Mouse (Mus musculus) liver, embryonic 14.5 days (tissue): ENCODE measurements at regions not wholly inside any gene's neighbourhood (a gene's known extent, or its start where the extent isn't known, plus 50 kb on each side); places are given as distances from the start of the nearest gene placed in this dataset.

ENCODE experiments used
- ATAC-seq: fragments of 200-750 bp; cut with Nextera tagmentation; 2 replicates; pipeline ENCODE4 v1.8.0; 2017; ENCODE audit warnings: moderate number of reproducible peaks, mild to moderate bottlenecking, moderate library complexity; ENCODE audit not compliant: insufficient read depth
- DNase-seq, 3 experiments: peaks; one replicate each; pipeline ENCODE4 v3.0.0-alpha.2; 2012 to 2013; ENCODE audit warnings: low read depth in 3 of 3, low spot score in 3 of 3
- H3K27ac ChIP-seq: fragments of 300-500 bp; sonication (generic); 2 replicates; pipeline ENCODE4 v1.5.1; 2014; ENCODE audit warnings: moderate library complexity, mild to moderate bottlenecking, control low read depth, inconsistent platforms
- H3K27me3 ChIP-seq: fragments of 300-500 bp; sonication (generic); 2 replicates; pipeline ENCODE4 v1.6.1; 2014; ENCODE audit warnings: mild to moderate bottlenecking, low read length, moderate library complexity; ENCODE audit not compliant: control insufficient read depth, insufficient read depth
- H3K36me3 ChIP-seq: fragments of 300-500 bp; sonication (generic); replicated peaks from 2 replicates; pipeline ENCODE4 v1.6.1; 2014; ENCODE audit warnings: low read depth; ENCODE audit not compliant: control insufficient read depth, insufficient read depth
- H3K4me1 ChIP-seq, 2 experiments: fragments of 200-500 bp in 1 of 2; fragments of 300-500 bp in 1 of 2; sonication (generic) in 1 of 2; replicated peaks; 2 replicates each; pipeline ENCODE4 v1.6.1; 2012 to 2014; ENCODE audit warnings: antibody characterized with exemption in 1 of 2, inconsistent platforms in 1 of 2, low read length in 1 of 2; ENCODE audit not compliant: control insufficient read depth in 2 of 2, insufficient read depth in 2 of 2
- H3K4me2 ChIP-seq: fragments of 300-500 bp; sonication (generic); 2 replicates; pipeline ENCODE4 v1.6.1; 2014; ENCODE audit warnings: low read depth, mild to moderate bottlenecking, control low read depth, moderate library complexity
- H3K4me3 ChIP-seq, 2 experiments: fragments of 200-500 bp in 1 of 2; fragments of 300-500 bp in 1 of 2; sonication (generic) in 1 of 2; 2 replicates each; pipeline ENCODE4 v1.5.1; 2012 to 2014; ENCODE audit warnings: low read depth in 2 of 2, low read length in 2 of 2, mild to moderate bottlenecking in 2 of 2, control low read depth in 1 of 2, inconsistent platforms in 1 of 2, moderate library complexity in 1 of 2; ENCODE audit not compliant: insufficient read depth in 1 of 2
- H3K9ac ChIP-seq: fragments of 300-500 bp; sonication (generic); replicated peaks from 2 replicates; pipeline ENCODE4 v1.6.1; 2014; ENCODE audit warnings: mild to moderate bottlenecking, control low read depth, moderate library complexity
- H3K9me3 ChIP-seq: fragments of 300-500 bp; sonication (generic); 2 replicates; pipeline ENCODE4 v1.6.1; 2016; ENCODE audit warnings: low read length, mixed read lengths; ENCODE audit not compliant: control insufficient read depth
- CTCF ChIP-seq: IDR thresholded peaks from 2 replicates; pipeline ENCODE4 v1.5.1; 2016; ENCODE audit warnings: antibody characterized with exemption, low read depth, control low read depth
- EP300 ChIP-seq: IDR thresholded peaks from 2 replicates; pipeline ENCODE4 v1.6.1; 2016; ENCODE audit warnings: antibody characterized with exemption, low read depth
- WGBS: fragments of 180-500 bp; shearing (Covaris S2); extraction: QIAGEN DNeasy Blood & Tissue Kit; methylation state at CpG from one replicate; pipeline ENCODE4 v1.1.7; 2014; ENCODE audit not compliant: insufficient replicate concordance; 5-methylcytosine and 5-hydroxymethylcytosine counted together

DNA sequence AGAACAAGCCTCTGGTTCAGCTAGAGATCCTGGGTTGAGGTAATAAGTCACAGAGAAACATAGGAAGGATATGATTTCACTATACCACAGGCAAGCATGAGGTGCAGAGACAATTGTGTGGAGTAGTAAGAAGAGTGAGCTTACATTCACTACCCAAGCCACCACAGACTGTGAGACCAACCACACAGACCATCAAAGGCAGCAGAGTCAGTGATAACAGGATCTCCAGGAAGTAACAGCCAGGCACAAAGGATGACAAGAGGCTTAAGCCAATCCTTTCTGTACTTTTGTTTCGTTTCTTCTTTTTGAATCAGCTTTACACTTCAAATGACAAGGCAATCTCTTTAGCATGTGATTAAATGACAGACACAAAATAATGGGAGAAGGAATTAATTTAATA is 368.9 kb upstream of the Gpc5 start:
- 9% methylated on average over 1 of the region's 1 CpGs for WGBS

DNA sequence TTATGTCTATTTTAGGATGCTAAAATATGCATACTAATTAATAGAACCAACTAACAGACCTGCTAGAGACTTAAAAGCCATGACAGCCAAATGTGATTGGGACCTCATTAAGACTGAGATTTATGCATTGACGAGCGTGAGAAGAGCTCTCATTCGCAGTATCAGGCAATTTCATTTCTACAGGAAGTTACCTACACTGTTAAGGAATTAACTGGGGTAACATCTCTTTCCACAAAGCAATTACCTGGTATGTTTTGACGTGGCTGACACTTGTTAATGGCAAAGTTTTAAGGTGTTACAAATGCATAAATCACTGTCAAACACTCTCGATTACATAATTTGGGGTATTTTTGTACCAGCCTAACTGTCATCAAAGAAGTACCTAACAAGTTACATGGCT is 324.7 kb upstream of the Gpc5 start:
- DNase-seq (no peak), ATAC-seq (no peak)
- WGBS, result 56% methylated on average over 5 of the region's 5 CpGs
- Histone ChIP-seq H3K36me3 (no peaks in the 10 kb centered on the region), H3K9me3 (no peaks in the 10 kb centered on the region), H3K27me3 (no peaks in the 10 kb centered on the region), H3K9ac (no peak overlapping the region), H3K4me1 (no peaks in the 10 kb centered on the region), H3K4me2 (no peak overlapping the region), H3K27ac (no peak overlapping the region), H3K4me3 (no peak overlapping the region)
- TF ChIP-seq EP300, result no peak
- no peak for TF ChIP-seq CTCF

More for the DNA sequence above, 368.9 kb upstream of the Gpc5 start:
- ATAC-seq (no peak), DNase-seq (no peak)
- H3K4me2 ChIP-seq, result no peak overlapping the region
- H3K9ac ChIP-seq, result no peak overlapping the region
- TF ChIP-seq CTCF (no peak), EP300 (no peak)
- no peaks in the 10 kb centered on the region for H3K9me3 ChIP-seq
- H3K4me3 ChIP-seq, result no peak overlapping the region
- no peaks in the 10 kb centered on the region for H3K36me3 ChIP-seq
- no peak overlapping the region for H3K27ac ChIP-seq
- H3K4me1 ChIP-seq, result no peaks in the 10 kb centered on the region
- no peaks in the 10 kb centered on the region for H3K27me3 ChIP-seq

DNA sequence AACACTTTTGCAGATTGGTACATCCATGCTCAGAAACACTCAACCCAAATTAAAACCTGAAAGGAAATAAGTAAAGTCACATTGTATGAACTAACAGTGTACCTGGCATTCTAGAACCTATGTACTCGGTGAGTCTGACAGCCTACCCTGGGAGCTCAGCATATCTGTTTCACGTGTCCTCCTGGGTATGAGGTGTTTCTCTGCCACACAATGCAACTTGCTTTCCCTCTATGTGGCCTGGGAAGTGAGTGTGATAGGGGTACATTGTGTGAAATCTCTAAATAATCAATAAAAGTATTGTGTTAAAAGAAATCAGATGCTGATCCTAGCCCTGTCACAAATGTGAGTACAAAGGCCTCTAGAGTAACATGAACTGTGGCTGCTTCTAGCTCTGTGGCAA is 315.3 kb upstream of the Gpc5 start:
- Histone ChIP-seq H3K36me3 (no peaks in the 10 kb centered on the region), H3K9me3 (no peaks in the 10 kb centered on the region), H3K9ac (no peak overlapping the region), H3K4me3 (no peak overlapping the region), H3K4me1 (no peaks in the 10 kb centered on the region), H3K4me2 (no peak overlapping the region), H3K27ac (no peak overlapping the region), H3K27me3 (no peaks in the 10 kb centered on the region)
- no peak for TF ChIP-seq EP300
- no peak for TF ChIP-seq CTCF
- WGBS, result 50% methylated on average over 2 of the region's 2 CpGs
- ATAC-seq, result no peak
- DNase-seq, result no peak

DNA sequence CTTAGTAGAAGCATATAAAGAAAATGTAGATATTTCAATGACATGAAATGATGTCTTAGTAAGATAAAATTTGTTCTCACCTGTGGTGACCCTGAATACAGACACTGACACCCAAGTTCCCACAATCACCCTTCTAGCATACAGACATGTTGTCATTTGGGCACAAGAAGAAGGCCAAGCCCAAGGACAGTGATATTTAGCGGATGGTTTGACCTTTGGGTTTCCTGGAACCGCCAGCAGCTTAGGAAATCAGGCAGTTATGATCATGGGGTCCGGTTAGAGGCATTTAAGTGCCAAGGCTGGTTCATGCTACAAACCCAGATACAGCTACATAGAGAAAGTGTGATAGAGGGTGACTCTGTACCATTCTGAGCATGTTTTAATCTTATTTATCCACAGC is 310.2 kb upstream of the Gpc5 start:
- Histone ChIP-seq H3K4me3 (no peak overlapping the region), H3K9ac (no peak overlapping the region), H3K36me3 (no peaks in the 10 kb centered on the region), H3K27me3 (no peaks in the 10 kb centered on the region), H3K4me2 (no peak overlapping the region), H3K4me1 (no peaks in the 10 kb centered on the region), H3K27ac (no peak overlapping the region), H3K9me3 (no peaks in the 10 kb centered on the region)
- WGBS, result 53% methylated on average over 3 of the region's 3 CpGs
- TF ChIP-seq CTCF (no peak), EP300 (no peak)
- ATAC-seq (no peak), DNase-seq (no peak)

DNA sequence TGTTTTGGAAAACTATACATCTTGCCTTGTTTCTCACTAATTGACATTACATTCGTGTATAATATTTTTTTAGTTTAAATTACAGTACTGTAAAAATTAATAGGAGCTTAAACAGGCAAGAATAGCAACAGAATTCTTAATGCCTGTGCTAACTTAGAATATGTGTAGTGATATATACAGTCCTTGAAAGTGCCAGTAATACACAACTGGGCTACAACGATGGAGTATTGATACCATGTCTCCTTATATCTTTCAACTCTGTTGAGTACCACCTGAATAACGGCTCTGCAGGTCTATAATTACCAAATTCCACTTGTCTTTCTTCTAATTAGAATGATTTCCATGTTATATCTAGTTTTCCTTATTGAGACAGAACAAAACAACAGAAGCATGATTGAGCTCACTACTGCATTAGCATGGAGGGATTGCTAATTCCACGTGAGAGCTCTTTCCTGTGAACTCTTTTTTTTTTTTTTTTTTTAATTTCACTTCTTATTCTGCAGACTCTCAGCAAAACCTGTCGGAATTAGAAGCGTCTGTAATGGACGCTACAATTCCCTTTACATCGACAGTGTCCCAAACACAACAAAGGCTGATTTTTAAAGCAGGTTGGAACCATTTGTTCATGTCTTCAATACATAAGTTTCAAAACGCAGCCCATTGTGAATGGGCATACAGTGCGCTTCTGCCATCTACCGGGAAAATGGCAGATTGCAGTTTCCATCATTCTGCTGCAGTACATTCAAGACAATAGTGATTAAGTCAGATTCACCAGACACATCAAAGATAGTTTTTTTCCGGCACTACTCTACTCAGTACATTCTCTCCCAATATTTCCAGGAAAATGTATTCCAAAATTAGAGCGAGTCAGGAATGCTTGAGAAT is 300.8 kb upstream of the Gpc5 start:
- H3K4me1 ChIP-seq, result no peaks in the 10 kb centered on the region
- peak overlapping the region; percentile 20; the same call in 1 of the 2 replicates for H3K4me2 ChIP-seq
- no peak for TF ChIP-seq EP300
- TF ChIP-seq CTCF, result peak; percentile 69
- H3K27me3 ChIP-seq, result no peaks in the 10 kb centered on the region
- 19% methylated on average over 13 of the region's 13 CpGs for WGBS
- no peak overlapping the region for H3K9ac ChIP-seq
- DNase-seq (peak in 2 of 3 experiments; percentile 2 to 4), ATAC-seq (no peak)
- H3K9me3 ChIP-seq, result no peaks in the 10 kb centered on the region
- H3K27ac ChIP-seq, result no peak overlapping the region
- no peaks in the 10 kb centered on the region for H3K36me3 ChIP-seq
- H3K4me3 ChIP-seq, result no peak overlapping the region
